Mouse (Mus musculus) MEL (cell line): ENCODE measurements around the gene Casz1. TPM values are rescaled to one million over a fixed set of nuclear protein-coding genes. Genes with fewer than 3 reads are reported as not detected.

Experiments
- DNase-seq: peaks from one replicate; pipeline ENCODE4 v3.0.0; 2011; ENCODE audit warnings: low read depth, low spot score
- H3K27ac ChIP-seq: 2 replicates; pipeline ENCODE4 v1.5.1; 2012; ENCODE audit warnings: low read depth, mild to moderate bottlenecking, control low read depth, low read length, moderate library complexity; ENCODE audit not compliant: control insufficient read depth
- H3K27me3 ChIP-seq, 2 experiments: fragments of 150-350 bp in 1 of 2; sonication (generic) in 1 of 2; 2 replicates each; pipeline ENCODE4 v1.6.1; 2012; ENCODE audit warnings: low read length in 2 of 2, mild to moderate bottlenecking in 2 of 2, improper control_type of control experiment in 1 of 2, moderate library complexity in 1 of 2; ENCODE audit not compliant: insufficient read depth in 2 of 2, control insufficient read depth in 1 of 2
- H3K36me3 ChIP-seq, 2 experiments: 2 replicates each; pipeline ENCODE4 v1.6.1; 2012 to 2014; ENCODE audit warnings: low read length in 2 of 2, improper control_type of control experiment in 1 of 2, inconsistent platforms in 1 of 2, mild to moderate bottlenecking in 1 of 2; ENCODE audit not compliant: insufficient read depth in 2 of 2, control insufficient read depth in 1 of 2
- H3K4me1 ChIP-seq, 2 experiments: fragments of 150-350 bp in 1 of 2; sonication (generic) in 1 of 2; 2 replicates each; pipeline ENCODE4 v1.6.1; 2012; ENCODE audit warnings: low read length in 2 of 2, improper control_type of control experiment in 1 of 2, mild to moderate bottlenecking in 1 of 2; ENCODE audit not compliant: insufficient read depth in 2 of 2, control insufficient read depth in 1 of 2
- H3K4me3 ChIP-seq, 2 experiments: fragments of 150-350 bp in 1 of 2; sonication (generic) in 1 of 2; 2 replicates each; pipeline ENCODE4 v1.5.1; 2012; ENCODE audit warnings: low read depth in 2 of 2, low read length in 2 of 2, mild to moderate bottlenecking in 2 of 2, moderate library complexity in 2 of 2, control low read depth in 1 of 2, improper control_type of control experiment in 1 of 2; ENCODE audit not compliant: control insufficient read depth in 1 of 2, insufficient read depth in 1 of 2
- H3K79me2 ChIP-seq: 2 replicates; pipeline ENCODE4 v1.6.1; 2012; ENCODE audit warnings: mild to moderate bottlenecking, low read length, moderate library complexity; ENCODE audit not compliant: control insufficient read depth, poor library complexity, insufficient read depth
- H3K9ac ChIP-seq: 2 replicates; pipeline ENCODE4 v1.6.1; 2012; ENCODE audit warnings: low read depth, mild to moderate bottlenecking, control low read depth, low read length, moderate library complexity; ENCODE audit not compliant: control insufficient read depth, poor library complexity, severe bottlenecking
- H3K9me3 ChIP-seq: fragments of 150-350 bp; sonication (generic); replicated peaks from 2 replicates; pipeline ENCODE4 v1.6.1; 2012; ENCODE audit warnings: mild to moderate bottlenecking, low read length, improper control_type of control experiment, moderate library complexity; ENCODE audit not compliant: insufficient read depth
- BHLHE40 ChIP-seq: IDR thresholded peaks from 2 replicates; pipeline ENCODE4 v1.6.1; 2012; ENCODE audit warnings: low read depth, mild to moderate bottlenecking, inconsistent platforms, low read length, improper control_type of control experiment, borderline replicate concordance
- CTCF ChIP-seq, 3 experiments: IDR thresholded peaks in 2 of 3; conservative IDR thresholded peaks in 1 of 3; 2 replicates each; pipeline ENCODE4 v1.5.1; 2011 to 2012; ENCODE audit warnings: low read length in 3 of 3, low read depth in 2 of 3, mild to moderate bottlenecking in 2 of 3, improper control_type of control experiment in 1 of 3, inconsistent platforms in 1 of 3, mixed read lengths in 1 of 3, moderate library complexity in 1 of 3; ENCODE audit not compliant: control insufficient read depth in 1 of 3, insufficient read depth in 1 of 3, poor library complexity in 1 of 3, severe bottlenecking in 1 of 3
- E2F4 ChIP-seq: IDR thresholded peaks from 2 replicates; pipeline ENCODE4 v1.6.1; 2011; ENCODE audit warnings: low read depth, low read length, improper control_type of control experiment, borderline replicate concordance
- ELF1 ChIP-seq: IDR thresholded peaks from 2 replicates; pipeline ENCODE4 v1.6.1; 2014; ENCODE audit warnings: low read depth, mild to moderate bottlenecking, inconsistent platforms, low read length, improper control_type of control experiment, moderate library complexity
- GABPA ChIP-seq: IDR thresholded peaks from 2 replicates; pipeline ENCODE4 v1.6.1; 2012; ENCODE audit warnings: low read depth, mild to moderate bottlenecking, inconsistent platforms, low read length, improper control_type of control experiment, moderate library complexity
- JUND ChIP-seq: IDR thresholded peaks from 2 replicates; pipeline ENCODE4 v1.6.1; 2011; ENCODE audit warnings: low read depth, mild to moderate bottlenecking, improper control_type of control experiment, low read length
- KAT2A ChIP-seq: conservative IDR thresholded peaks from 2 replicates; pipeline ENCODE4 v1.6.1; 2012; ENCODE audit warnings: low read depth, low read length, improper control_type of control experiment, inconsistent platforms
- MAFK ChIP-seq: IDR thresholded peaks from 2 replicates; pipeline ENCODE4 v1.6.1; 2011; ENCODE audit warnings: low read depth, mild to moderate bottlenecking, low read length, improper control_type of control experiment, borderline replicate concordance
- MAX ChIP-seq: IDR thresholded peaks from 2 replicates; pipeline ENCODE4 v1.6.1; 2011; ENCODE audit warnings: low read length, improper control_type of control experiment
- MEF2A ChIP-seq: IDR thresholded peaks from 2 replicates; pipeline ENCODE4 v1.6.1; 2014; ENCODE audit warnings: low read depth, mild to moderate bottlenecking, inconsistent platforms, low read length, improper control_type of control experiment; ENCODE audit not compliant: poor library complexity, insufficient replicate concordance, severe bottlenecking; ENCODE audit errors: extremely low read depth
- MXI1 ChIP-seq: IDR thresholded peaks from 2 replicates; pipeline ENCODE4 v1.6.1; 2011; ENCODE audit warnings: mild to moderate bottlenecking, low read depth, low read length, improper control_type of control experiment
- MYC ChIP-seq: IDR thresholded peaks from 2 replicates; pipeline ENCODE4 v1.6.1; 2011; ENCODE audit warnings: low read depth, mild to moderate bottlenecking, low read length, improper control_type of control experiment, moderate library complexity
- NELFE ChIP-seq: IDR thresholded peaks from 2 replicates; pipeline ENCODE4 v1.6.1; 2011; ENCODE audit warnings: low read depth, low read length, improper control_type of control experiment
- POLR2A ChIP-seq, 2 experiments: IDR thresholded peaks; 2 replicates each; pipeline ENCODE4 v1.6.1; 2011 to 2012; ENCODE audit warnings: low read length in 2 of 2, mild to moderate bottlenecking in 2 of 2, control low read depth in 1 of 2, improper control_type of control experiment in 1 of 2, low read depth in 1 of 2, moderate library complexity in 1 of 2; ENCODE audit not compliant: control insufficient read depth in 1 of 2, insufficient read depth in 1 of 2, poor library complexity in 1 of 2
- POLR2AphosphoS2 ChIP-seq: IDR thresholded peaks from 2 replicates; pipeline ENCODE4 v1.6.1; 2011; ENCODE audit warnings: low read length, improper control_type of control experiment
- POLR2AphosphoS5 ChIP-seq: IDR thresholded peaks from 2 replicates; pipeline ENCODE4 v1.6.1; 2012; ENCODE audit warnings: low read depth, borderline replicate concordance, mild to moderate bottlenecking, inconsistent platforms, low read length, moderate library complexity, mixed read lengths
- RAD21 ChIP-seq: IDR thresholded peaks from 2 replicates; pipeline ENCODE4 v1.6.1; 2011; ENCODE audit warnings: mild to moderate bottlenecking, low read depth, low read length, improper control_type of control experiment
- RCOR1 ChIP-seq: IDR thresholded peaks from 2 replicates; pipeline ENCODE4 v1.6.1; 2012; ENCODE audit warnings: low read depth, mild to moderate bottlenecking, inconsistent platforms, low read length, improper control_type of control experiment
- SIN3A ChIP-seq: IDR thresholded peaks from 2 replicates; pipeline ENCODE4 v1.6.1; 2012; ENCODE audit warnings: low read length, improper control_type of control experiment, inconsistent platforms
- SMC3 ChIP-seq: IDR thresholded peaks from 2 replicates; pipeline ENCODE4 v1.6.1; 2011; ENCODE audit warnings: low read depth, low read length, improper control_type of control experiment
- TAL1 ChIP-seq: IDR thresholded peaks from 2 replicates; pipeline ENCODE4 v1.6.1; 2012; ENCODE audit warnings: mild to moderate bottlenecking, inconsistent platforms, low read length, moderate library complexity, mixed read lengths
- TBP ChIP-seq: IDR thresholded peaks from 2 replicates; pipeline ENCODE4 v1.8.0; 2011; ENCODE audit warnings: low read depth, low read length, improper control_type of control experiment
- TCF12 ChIP-seq: IDR thresholded peaks from 2 replicates; pipeline ENCODE4 v1.6.1; 2014; ENCODE audit warnings: low read depth, mild to moderate bottlenecking, inconsistent platforms, low read length, improper control_type of control experiment, moderate library complexity
- USF2 ChIP-seq, 2 experiments: IDR thresholded peaks; 2 replicates each; pipeline ENCODE4 v1.6.1; 2011 to 2012; ENCODE audit warnings: improper control_type of control experiment in 2 of 2, low read length in 2 of 2, borderline replicate concordance in 1 of 2, inconsistent platforms in 1 of 2, low read depth in 1 of 2, mild to moderate bottlenecking in 1 of 2; ENCODE audit not compliant: insufficient read depth in 1 of 2
- ZMIZ1 ChIP-seq: IDR thresholded peaks from 2 replicates; pipeline ENCODE4 v1.6.1; 2012; ENCODE audit warnings: low read depth, mild to moderate bottlenecking, inconsistent platforms, low read length, improper control_type of control experiment, moderate library complexity
- polyA plus RNA-seq, 2 experiments: library from polyadenylated mRNA; stranded (reverse) in 1 of 2; unstranded in 1 of 2; fragments of >175 nt in 1 of 2; fragments of >200 nt in 1 of 2; gene quantifications; 2 replicates each; pipeline versions ENCODE4 v1.2.1 to v1.2.4; 2012; ENCODE audit warnings: low replicate concordance in 2 of 2, low read depth in 1 of 2; ENCODE audit not compliant: insufficient read length in 2 of 2, insufficient read depth in 1 of 2, missing spikeins in 1 of 2
- total RNA-seq: library from RNA; depleted of rRNA; stranded (reverse); fragments of 300-350 nt; gene quantifications from 2 replicates; pipeline ENCODE4 v1.2.3, GENCODE M21; 2012

Gene Casz1
- total and polyA plus RNA-seq, 3 experiments: 1.3 to 3.2 TPM; not detected in 1

- TF ChIP-seq GABPA (no peak), CTCF (IDR thresholded peaks at IDR 0.05 in 2 of 3, conservative IDR thresholded peaks at IDR 0.05 in 1 of 3; ENCODE audit: control insufficient read depth in 1 of 3, insufficient read depth in 1 of 3, low read depth in 2 of 3, low read length in 3 of 3, poor library complexity in 1 of 3, severe bottlenecking in 1 of 3) (no peak), E2F4 (no peak), BHLHE40 (peak; percentile 55; the same call in 1 of the 2 replicates), RCOR1 (peak; percentile 87; the same call in 1 of the 2 replicates)
Observed at GRCm38 (mm10) chr4:148878984-148879610, 74.9 kb downstream of the Casz1 start (continued).

GRCm38 (mm10) chr4:148879631-148880030, 75.4 kb downstream of the Casz1 start:
- Histone ChIP-seq H3K27me3 (no peaks in the 10 kb centered on the region), H3K36me3 (peaks cover 0 to 17% of the 10 kb centered on the region in 2 experiments; a peak in 2 of 4 replicates), H3K79me2 (no peaks in the 10 kb centered on the region), H3K4me3 (no peak overlapping the region), H3K9ac (no peak overlapping the region), H3K9me3 (no peaks in the 10 kb centered on the region), H3K4me1 (peaks cover 2 to 31% of the 10 kb centered on the region in 2 experiments; a peak in 3 of 4 replicates), H3K27ac (no peak overlapping the region)
- DNase-seq: peak; percentile 13
- no peak for TF ChIP-seq ELF1
- TF ChIP-seq POLR2A (IDR thresholded peaks at IDR 0.05; ENCODE audit: control insufficient read depth in 1 of 2, insufficient read depth in 1 of 2, low read depth in 1 of 2, low read length in 2 of 2, poor library complexity in 1 of 2): no peak
- no peak for TF ChIP-seq USF2 (IDR thresholded peaks at IDR 0.05; ENCODE audit: borderline replicate concordance in 1 of 2, insufficient read depth in 1 of 2, low read depth in 1 of 2, low read length in 2 of 2)
- TF ChIP-seq TBP: no peak
- no peak for TF ChIP-seq TCF12
- no peak for TF ChIP-seq POLR2AphosphoS2
- TF ChIP-seq MAX: no peak
- TF ChIP-seq MEF2A: no peak
- no peak for TF ChIP-seq MXI1
- no peak for TF ChIP-seq MYC
- no peak for TF ChIP-seq NELFE
- TF ChIP-seq TAL1: no peak

GRCm38 (mm10) chr4:148881001-148881669, 76.9 kb downstream of the Casz1 start:
- H3K4me3 ChIP-seq: no peak overlapping the region
- TF ChIP-seq MYC: no peak
- TF ChIP-seq SMC3: no peak
- no peak for TF ChIP-seq POLR2A (IDR thresholded peaks at IDR 0.05; ENCODE audit: control insufficient read depth in 1 of 2, insufficient read depth in 1 of 2, low read depth in 1 of 2, low read length in 2 of 2, poor library complexity in 1 of 2)
- TF ChIP-seq CTCF (IDR thresholded peaks at IDR 0.05 in 2 of 3, conservative IDR thresholded peaks at IDR 0.05 in 1 of 3; ENCODE audit: control insufficient read depth in 1 of 3, insufficient read depth in 1 of 3, low read depth in 2 of 3, low read length in 3 of 3, poor library complexity in 1 of 3, severe bottlenecking in 1 of 3): no peak
- TF ChIP-seq KAT2A: no peak
- no peak for TF ChIP-seq E2F4
- no peak for TF ChIP-seq ZMIZ1
- no peak for TF ChIP-seq TAL1
- TF ChIP-seq POLR2AphosphoS5: no peak
- no peak for TF ChIP-seq SIN3A
- no peak for TF ChIP-seq JUND
- TF ChIP-seq BHLHE40: no peak
- no peak for TF ChIP-seq MAFK
- no peak for TF ChIP-seq TBP
- no peak for TF ChIP-seq RAD21
- TF ChIP-seq USF2 (IDR thresholded peaks at IDR 0.05; ENCODE audit: borderline replicate concordance in 1 of 2, insufficient read depth in 1 of 2, low read depth in 1 of 2, low read length in 2 of 2): no peak
- no peak for TF ChIP-seq NELFE
- H3K27ac ChIP-seq: no peak overlapping the region
- H3K4me1 ChIP-seq: peaks cover 2 to 31% of the 10 kb centered on the region in 2 experiments; a peak in 3 of 4 replicates
- H3K9me3 ChIP-seq: no peaks in the 10 kb centered on the region
- no peak overlapping the region for H3K9ac ChIP-seq
- no peaks in the 10 kb centered on the region for H3K79me2 ChIP-seq
- peaks cover 0 to 17% of the 10 kb centered on the region in 2 experiments; a peak in 2 of 4 replicates for H3K36me3 ChIP-seq
- H3K27me3 ChIP-seq: no peaks in the 10 kb centered on the region; a peak in 1 of 4 replicates
- DNase-seq: no peak
